In genomic region chr9:86800600-86801163, GRCm38 (mm10) we compare ENCODE assay signal across 8 mouse cellular contexts. TPM values are rescaled to one million over a fixed set of nuclear protein-coding genes. Genes with fewer than 3 reads are reported as not detected.
DNase-seq lines count a peak whose midpoint lies in the region; ATAC-seq lines count a peak whose summit lies in the region.

No protein-coding gene starts in this region.

- H3K36me3 ChIP-seq in hindbrain, embryonic 16.5 days (ENCODE audit: control insufficient read depth, insufficient read depth, low read length), result peaks cover 14% of the 10 kb centered on the region
- H3K36me3 ChIP-seq in midbrain, embryonic 13.5 days, result peaks cover 15% of the 10 kb centered on the region

- no peak for ATAC-seq in cerebellum, adult (ENCODE audit: insufficient number of reproducible peaks, low FRiP score, low TSS enrichment)
- peak; percentile 58 for ATAC-seq in hindbrain, embryonic 16.5 days
- 0 out of 2 replicates have a peak, but pooled peaks have one; percentile 60 for ATAC-seq in midbrain, embryonic 13.5 days
- no peak for ATAC-seq in inflammation-experienced regulatory T-cells, adult 6 months

- peak; percentile 34 for DNase-seq in cerebellum, adult 8-10 months
- peak; percentile 42 for DNase-seq in 416B (ENCODE audit: low read depth)
- DNase-seq in cerebellum, postnatal 10 days, result peak; percentile 47 to 70
- no peak for DNase-seq in spleen, postnatal 4 days (ENCODE audit: low spot score in 2 of 2)

- H3K4me2 ChIP-seq in hindbrain, embryonic 16.5 days (ENCODE audit: low read length), result no peak overlapping the region
- no peak overlapping the region for H3K4me2 ChIP-seq in midbrain, embryonic 13.5 days (replicated peaks)

- 24% methylated on average over 3 of the region's 3 CpGs for WGBS in hindbrain, embryonic 16.5 days
- 23% methylated on average over 3 of the region's 3 CpGs for WGBS in midbrain, embryonic 13.5 days

- no peak overlapping the region for H3K27ac ChIP-seq in hindbrain, embryonic 16.5 days (ENCODE audit: low read depth, low read length)
- no peak overlapping the region for H3K27ac ChIP-seq in midbrain, embryonic 13.5 days

- no peaks in the 10 kb centered on the region for H3K27me3 ChIP-seq in hindbrain, embryonic 16.5 days (replicated peaks; ENCODE audit: control insufficient read depth, insufficient read depth, low read length)
- no peaks in the 10 kb centered on the region for H3K27me3 ChIP-seq in midbrain, embryonic 13.5 days

- no peak overlapping the region for H3K9ac ChIP-seq in hindbrain, embryonic 16.5 days (ENCODE audit: low read depth, low read length)
- no peak overlapping the region for H3K9ac ChIP-seq in midbrain, embryonic 13.5 days (replicated peaks)

- H3K4me1 ChIP-seq in hindbrain, embryonic 16.5 days (ENCODE audit: control insufficient read depth, insufficient read depth, low read depth, low read length), result no peaks in the 10 kb centered on the region
- no peaks in the 10 kb centered on the region for H3K4me1 ChIP-seq in midbrain, embryonic 13.5 days (replicated peaks)

- no peaks in the 10 kb centered on the region for H3K9me3 ChIP-seq in hindbrain, embryonic 16.5 days (ENCODE audit: control insufficient read depth, low read length)
- H3K9me3 ChIP-seq in midbrain, embryonic 13.5 days, result no peaks in the 10 kb centered on the region

- no peak overlapping the region for H3K4me3 ChIP-seq in hindbrain, embryonic 16.5 days (ENCODE audit: low read length)
- H3K4me3 ChIP-seq in midbrain, embryonic 13.5 days (replicated peaks), result no peak overlapping the region

RNA-seq across cellular contexts. Expression of gene Prss35, which starts 57.2 kb away (rescaled TPM):
- polyA plus RNA-seq in hindbrain, embryonic 16.5 days (2015; fragmentation: Nextera tagmentation; extraction: Ambion mirVana), result 8.4 and 9.3 TPM in 2 replicates
- polyA plus RNA-seq in midbrain, embryonic 13.5 days (2015; fragmentation: Nextera tagmentation; extraction: Ambion mirVana), result 1.4 and 1.7 TPM in 2 replicates
- polyA plus RNA-seq in inflammation-experienced regulatory T-cells, adult 6 months (2017; shearing (Covaris generic)), result not detected

Comparison
In these comparisons a context has a peak if more than half of its experiments do, and no peak if none do; other contexts are left out.
1. DNase-seq: peak in cerebellum, adult 8-10 months (single experiment), 416B (single experiment) and cerebellum, postnatal 10 days (2 of 2); none in spleen, postnatal 4 days (0 of 2).
2. ATAC-seq: peak in hindbrain, embryonic 16.5 days (single experiment) and midbrain, embryonic 13.5 days (single experiment); none in cerebellum, adult (single experiment) and inflammation-experienced regulatory T-cells, adult 6 months (single experiment).